Mouse (Mus musculus) WW6 (cell line): ENCODE data around the gene Ptpn22.

ENCODE experiments used
- DNase-seq: peaks from one replicate; pipeline ENCODE4 v3.0.0-alpha.2; 2013; ENCODE audit warnings: low read depth, low spot score

Ptpn22 gene

GRCm38 (mm10) chr3:103925302-103925701, 65.7 kb downstream of the Ptpn22 start:
- no peak for DNase-seq

GRCm38 (mm10) chr3:103927511-103927910, 67.9 kb downstream of the Ptpn22 start:
- no peak for DNase-seq

- no peak for DNase-seq
Measured at GRCm38 (mm10) chr3:103944794-103945562, 85.4 kb downstream of the Ptpn22 start.

GRCm38 (mm10) chr3:103948666-103949065, 89.1 kb downstream of the Ptpn22 start:
- DNase-seq = no peak

GRCm38 (mm10) chr3:103960622-103961021, 101.0 kb downstream of the Ptpn22 start:
- DNase-seq = no peak
